Mouse (Mus musculus) liver, embryonic 14.5 days (tissue): Measurements from ENCODE around the gene Hmgn5.

ENCODE experiments used
- CTCF ChIP-seq: IDR thresholded peaks from 2 replicates; pipeline ENCODE4 v1.5.1; 2016; ENCODE audit warnings: antibody characterized with exemption, low read depth, control low read depth
- EP300 ChIP-seq: IDR thresholded peaks from 2 replicates; pipeline ENCODE4 v1.6.1; 2016; ENCODE audit warnings: antibody characterized with exemption, low read depth

DNA sequence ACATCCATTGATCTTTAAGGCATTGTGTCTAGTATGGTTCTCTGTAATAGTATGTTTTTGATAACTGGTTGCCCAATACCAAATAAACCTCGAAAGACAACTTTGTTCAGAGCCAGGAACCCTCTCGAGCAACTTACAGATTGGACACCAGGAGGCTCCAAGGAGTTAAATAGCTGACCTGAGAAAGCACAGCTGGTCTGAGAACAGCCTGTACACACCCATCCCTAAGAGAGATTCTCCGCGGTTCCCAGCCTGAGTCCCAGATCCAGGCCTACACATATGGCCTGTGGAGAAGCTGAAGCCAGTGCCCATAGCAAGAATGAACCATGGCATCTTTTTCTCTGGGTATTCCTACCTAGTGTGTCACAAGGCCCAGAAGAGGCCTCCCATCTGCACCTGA is 11.9 kb downstream of the Hmgn5 start:
- peak; percentile 11; the same call in 1 of the 2 replicates for TF ChIP-seq CTCF
- no peak for TF ChIP-seq EP300
